ENCODE assay signal across 19 mouse cellular contexts in genomic region chr8:122658149-122658806, GRCm38 (mm10). TPM values are rescaled to one million over a fixed set of nuclear protein-coding genes. Genes with fewer than 3 reads are reported as not detected.
DNase-seq lines count a peak whose midpoint lies in the region; ATAC-seq and TF ChIP-seq lines count a peak whose summit lies in the region.
"Had no signal": no experiment of that assay in that cellular context is flagged by ENCODE, and none has a peak within 500 bp of the region (broad histone marks: within the 10 kb centered on the region; RNA-seq: fewer than 3 reads in every experiment).

No protein-coding gene starts in this region.

- H3K27me3 ChIP-seq in heart, adult 2 months (ENCODE audit: control insufficient read depth, insufficient read depth, low read length) = no peaks in the 10 kb centered on the region
- no peaks in the 10 kb centered on the region for H3K27me3 ChIP-seq in neural tube, embryonic 15.5 days (replicated peaks)
- no peaks in the 10 kb centered on the region for H3K27me3 ChIP-seq in limb, embryonic 10.5 days (ENCODE audit: low read depth, poor library complexity, severe bottlenecking)
- H3K27me3 ChIP-seq: neural tube, embryonic 12.5 days had no signal

- peaks cover 61% of the 10 kb centered on the region for H3K4me1 ChIP-seq in heart, adult 2 months (ENCODE audit: control insufficient read depth, insufficient read depth, low read length)
- H3K4me1 ChIP-seq in neural tube, embryonic 15.5 days = peaks cover 61% of the 10 kb centered on the region
- peaks cover 94% of the 10 kb centered on the region for H3K4me1 ChIP-seq in limb, embryonic 10.5 days

- 71% methylated on average over 10 of the region's 10 CpGs for WGBS in heart, adult 2 months
- 64% methylated on average over 10 of the region's 10 CpGs for WGBS in neural tube, embryonic 15.5 days
- 21% methylated on average over 10 of the region's 10 CpGs for WGBS in limb, embryonic 10.5 days

- peaks cover 6% of the 10 kb centered on the region for H3K79me2 ChIP-seq in heart, adult 2 months (replicated peaks; ENCODE audit: control insufficient read depth, insufficient read depth, low read length)

- no peak overlapping the region for H3K9ac ChIP-seq in heart, adult 2 months (ENCODE audit: low read depth, low read length)
- no peak overlapping the region for H3K9ac ChIP-seq in neural tube, embryonic 15.5 days (replicated peaks)
- H3K9ac ChIP-seq: midbrain, embryonic 12.5 days; neural tube, embryonic 12.5 days had no signal

- no peak for TF ChIP-seq EP300 in heart, adult 2 months (IDR thresholded peaks at IDR 0.05; ENCODE audit: insufficient read depth, low read depth, low read length)

- H3K9me3 ChIP-seq in neural tube, embryonic 15.5 days (replicated peaks) = no peaks in the 10 kb centered on the region
- H3K9me3 ChIP-seq in limb, embryonic 10.5 days (replicated peaks) = no peaks in the 10 kb centered on the region
- H3K9me3 ChIP-seq: G1E; midbrain, embryonic 12.5 days; neural tube, embryonic 12.5 days had no signal

- ATAC-seq in neural tube, embryonic 15.5 days (ENCODE audit: low FRiP score) = no peak
- no peak for ATAC-seq in frontal cortex, adult (ENCODE audit: low TSS enrichment)
- ATAC-seq: lung, postnatal 0 days had no signal

- intact Hi-C loops in heart, adult 2 months (cut with DNase I) = no loop called here

- TF ChIP-seq CTCF in heart, adult 2 months (IDR thresholded peaks at IDR 0.05) = no peak

- H3K36me3 ChIP-seq in heart, adult 2 months (ENCODE audit: control insufficient read depth, insufficient read depth, low read length) = no peaks in the 10 kb centered on the region; the same call in 1 of the 2 replicates
- H3K36me3 ChIP-seq in neural tube, embryonic 15.5 days = no peaks in the 10 kb centered on the region
- H3K36me3 ChIP-seq in limb, embryonic 10.5 days = no peaks in the 10 kb centered on the region; the same call in 1 of the 2 replicates
- H3K36me3 ChIP-seq: midbrain, embryonic 12.5 days; neural tube, embryonic 12.5 days had no signal

- no peak overlapping the region for H3K4me2 ChIP-seq in neural tube, embryonic 15.5 days
- H3K4me2 ChIP-seq: midbrain, embryonic 12.5 days; neural tube, embryonic 12.5 days had no signal

- H3K4me3 ChIP-seq in heart, adult 2 months = no peak overlapping the region
- H3K4me3 ChIP-seq in neural tube, embryonic 15.5 days (replicated peaks) = no peak overlapping the region
- peak overlapping the region; percentile 25 for H3K4me3 ChIP-seq in limb, embryonic 10.5 days
- H3K4me3 ChIP-seq: midbrain, embryonic 12.5 days; neural tube, embryonic 12.5 days had no signal

- no peak for TF ChIP-seq POLR2A in heart, adult 2 months (IDR thresholded peaks at IDR 0.05; ENCODE audit: insufficient read depth, low read depth, low read length)

- H3K27ac ChIP-seq in heart, adult 2 months = peak overlapping the region; percentile 8
- no peak overlapping the region for H3K27ac ChIP-seq in neural tube, embryonic 15.5 days (replicated peaks)
- H3K27ac ChIP-seq in limb, embryonic 10.5 days = peak overlapping the region; percentile 83
- H3K27ac ChIP-seq: midbrain, embryonic 12.5 days; neural tube, embryonic 12.5 days had no signal

- no peak for DNase-seq in heart, adult 2 months
- no peak for DNase-seq in heart, adult 8-10 months (ENCODE audit: low spot score)
- peak; percentile 59 for DNase-seq in neural tube, embryonic 10.5 days (ENCODE audit: extremely low spot score, low spot score)
- DNase-seq in limb, embryonic 10.5 days (ENCODE audit: low spot score) = peak; percentile 89
- no peak for DNase-seq in frontal cortex, postnatal 36 days (ENCODE audit: low spot score in 2 of 2)
- DNase-seq in spleen, postnatal 14 days (ENCODE audit: low spot score in 2 of 2) = no peak
- DNase-seq: B cell, adult 2 months; cerebellum, adult 2 months; heart, adult 18-20 months; kidney, postnatal 10 days; layer of hippocampus, postnatal 36 days; thymus, adult 2 months had no signal

RNA-seq across cellular contexts. Expression of gene Pabpn1l, which starts 35.7 kb away (rescaled TPM):
- under 1 TPM in 1 of 2 experiments, not detected in 1; 0.52 TPM for total RNA-seq in heart, adult 2 months (2021)
- 0.10 TPM in 1 of 2 replicates, not detected in the other for polyA plus RNA-seq in heart, adult 2 months (2012; rRNA removed)
- under 1 TPM in 2 of 4 experiments, not detected in 2; 0.24 to 0.57 TPM for total RNA-seq in heart, adult 8-10 months (2022)
- 0.14 TPM in 1 of 2 replicates, not detected in the other for polyA plus RNA-seq in neural tube, embryonic 15.5 days (2015; fragmentation: Nextera tagmentation; extraction: Ambion mirVana)
- not detected in 2 replicates for polyA plus RNA-seq in limb, embryonic 10.5 days (2016; fragmentation: Nextera tagmentation; extraction: Ambion mirVana)
- total RNA-seq: heart, adult 18-20 months; liver, adult 2 months had no signal
- polyA plus RNA-seq: cerebellum, adult 2 months; G1E; liver, adult 2 months; lung, postnatal 0 days; midbrain, embryonic 12.5 days; neural tube, embryonic 12.5 days had no signal

RNA-seq across cellular contexts. Expression of gene Cbfa2t3, which starts 40.6 kb away (rescaled TPM):
- total RNA-seq in heart, adult 2 months (2021) = 10 to 100 TPM; 21.8 to 22.3 TPM
- polyA plus RNA-seq in heart, adult 2 months (2012; rRNA removed) = 10.2 and 10.9 TPM in 2 replicates
- total RNA-seq in heart, adult 8-10 months (2022) = 10 to 100 TPM; 15.1 to 22.1 (median 18.2) TPM
- polyA plus RNA-seq in neural tube, embryonic 15.5 days (2015; fragmentation: Nextera tagmentation; extraction: Ambion mirVana) = 14.4 and 16.8 TPM in 2 replicates
- 2.0 and 2.8 TPM in 2 replicates for polyA plus RNA-seq in limb, embryonic 10.5 days (2016; fragmentation: Nextera tagmentation; extraction: Ambion mirVana)

RNA-seq across cellular contexts. Expression of gene Trappc2l, which starts 46.8 kb away (rescaled TPM):
- 10 to 100 TPM; 58.6 to 65.4 TPM for total RNA-seq in heart, adult 2 months (2021)
- 161 and 207 TPM in 2 replicates for polyA plus RNA-seq in heart, adult 2 months (2012; rRNA removed)
- 10 to 100 TPM; 62.8 to 66.2 (median 63.3) TPM for total RNA-seq in heart, adult 8-10 months (2022)
- polyA plus RNA-seq in neural tube, embryonic 15.5 days (2015; fragmentation: Nextera tagmentation; extraction: Ambion mirVana) = 103 and 113 TPM in 2 replicates
- 49.4 and 51.5 TPM in 2 replicates for polyA plus RNA-seq in limb, embryonic 10.5 days (2016; fragmentation: Nextera tagmentation; extraction: Ambion mirVana)

RNA-seq across cellular contexts. Expression of gene Galns, which starts 47.0 kb away (rescaled TPM):
- 1 to 10 TPM; 3.1 to 3.2 TPM for total RNA-seq in heart, adult 2 months (2021)
- polyA plus RNA-seq in heart, adult 2 months (2012; rRNA removed) = 4.9 and 5.0 TPM in 2 replicates
- total RNA-seq in heart, adult 8-10 months (2022) = 1 to 10 TPM; 3.5 to 5.2 (median 4.4) TPM
- polyA plus RNA-seq in neural tube, embryonic 15.5 days (2015; fragmentation: Nextera tagmentation; extraction: Ambion mirVana) = 6.7 and 9.5 TPM in 2 replicates
- polyA plus RNA-seq in limb, embryonic 10.5 days (2016; fragmentation: Nextera tagmentation; extraction: Ambion mirVana) = 4.0 and 5.7 TPM in 2 replicates

Comparison
In these comparisons a context has a peak if more than half of its experiments do, and no peak if none do; other contexts are left out.
1. DNase-seq: peak in neural tube, embryonic 10.5 days (single experiment) and limb, embryonic 10.5 days (single experiment); none in heart, adult 2 months (0 of 2), heart, adult 8-10 months (single experiment), frontal cortex, postnatal 36 days (0 of 2) and spleen, postnatal 14 days (0 of 2).